Mouse (Mus musculus): ENCODE results near the gene Slc13a3. TPM values are rescaled to one million over a fixed set of nuclear protein-coding genes. Genes with fewer than 3 reads are reported as not detected.

Gene Slc13a3
- polyA plus RNA-seq, 1 experiment from 2014 or later, result 5.9 TPM

DNA sequence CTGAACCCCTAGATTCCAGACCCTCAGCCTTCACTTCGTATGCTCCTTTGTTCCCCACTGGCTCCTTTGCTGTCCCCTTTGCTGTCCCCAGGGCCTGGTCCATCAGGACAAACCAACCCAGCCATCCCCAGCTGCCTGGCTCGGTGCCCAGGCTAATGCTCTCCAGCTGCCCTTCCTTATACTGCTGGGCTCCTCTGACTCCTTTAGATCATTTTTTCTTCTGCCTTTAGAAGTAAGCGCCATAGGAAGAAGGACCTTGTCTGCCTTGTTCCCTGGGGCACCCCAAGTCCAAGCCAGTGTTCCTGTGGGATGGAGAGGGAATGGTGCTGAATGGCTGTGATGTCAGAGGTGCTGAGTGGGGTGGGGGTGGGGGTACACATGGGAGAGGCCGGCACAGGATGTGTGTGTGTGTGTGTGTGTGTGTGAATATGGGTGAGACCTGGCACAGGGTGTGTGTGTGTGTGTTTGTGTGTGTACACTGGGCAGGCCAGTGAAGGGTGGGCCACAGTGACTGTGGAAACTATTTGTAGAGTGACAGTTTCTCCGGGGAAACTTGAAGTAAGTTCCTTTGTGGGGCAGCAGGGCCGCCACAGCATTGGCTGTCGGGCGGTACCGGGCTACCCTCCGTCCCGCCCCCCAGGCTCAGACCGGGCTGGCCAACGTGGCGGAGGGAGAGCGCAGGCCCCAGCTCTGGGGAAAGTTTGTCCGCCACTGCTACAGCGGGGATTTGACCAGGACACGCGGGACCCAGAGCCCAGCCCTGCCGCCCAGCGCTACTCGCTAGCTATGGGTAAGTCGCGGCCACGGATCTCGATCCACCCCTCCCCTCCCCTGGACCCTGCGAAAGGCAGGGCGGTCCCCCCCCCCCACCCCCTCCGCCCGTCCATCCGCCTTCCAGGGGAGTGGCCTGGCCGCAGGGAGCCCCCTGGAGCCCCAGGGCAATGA lies 30.5 kb upstream of the Slc13a3 start, which contains the start of gene Slc2a10:
TSS of gene Slc2a10 (plus strand) at position 529 of the 945 bp plus-strand sequence.
- 3% methylated on average over 29 of the region's 32 CpGs for WGBS
- no peaks in the 10 kb centered on the region for H3K36me3 ChIP-seq (replicated peaks; ENCODE audit: control insufficient read depth, insufficient read depth)
- 0 out of 2 replicates have a peak within 1 kb of the TSS, but pooled peaks have one; percentile 48 for H3K27ac ChIP-seq
- no peaks in the 10 kb centered on the region for H3K27me3 ChIP-seq (ENCODE audit: control insufficient read depth, insufficient read depth, low read length)
- ATAC-seq (ENCODE audit: low FRiP score), result peak; percentile 62; the same call in 1 of the 2 replicates
- H3K9me3 ChIP-seq (ENCODE audit: control insufficient read depth, low read length), result no peaks in the 10 kb centered on the region
- peak within 1 kb of the TSS; percentile 40; the same call in 1 of the 2 replicates for H3K9ac ChIP-seq
- H3K4me1 ChIP-seq (replicated peaks; ENCODE audit: control insufficient read depth, insufficient read depth, low read length), result peaks cover 10% of the 10 kb centered on the region; the same call in 1 of the 2 replicates
- peak within 1 kb of the TSS; percentile 49 for H3K4me2 ChIP-seq (replicated peaks)
- peak; percentile 51 for DNase-seq (ENCODE audit: low spot score)
- peak within 1 kb of the TSS; percentile 22 for H3K4me3 ChIP-seq (replicated peaks; ENCODE audit: low read length)

GRCm38 (mm10) chr2:165498816-165499215 lies 25.8 kb upstream of the Slc13a3 start:
- Histone ChIP-seq H3K9me3 (ENCODE audit: control insufficient read depth, low read length) (no peaks in the 10 kb centered on the region), H3K27ac (no peak overlapping the region), H3K36me3 (replicated peaks; ENCODE audit: control insufficient read depth, insufficient read depth) (no peaks in the 10 kb centered on the region), H3K4me1 (replicated peaks; ENCODE audit: control insufficient read depth, insufficient read depth, low read length) (peaks cover 6% of the 10 kb centered on the region), H3K9ac (no peak overlapping the region), H3K4me3 (replicated peaks; ENCODE audit: low read length) (no peak overlapping the region), H3K27me3 (ENCODE audit: control insufficient read depth, insufficient read depth, low read length) (no peaks in the 10 kb centered on the region), H3K4me2 (replicated peaks) (no peak overlapping the region)
- 86% methylated on average over 6 of the region's 6 CpGs for WGBS
- no peak for ATAC-seq (ENCODE audit: low FRiP score)
- no peak for DNase-seq (ENCODE audit: low spot score)

GRCm38 (mm10) chr2:165497706-165498275 lies 24.8 kb upstream of the Slc13a3 start:
- H3K27me3 ChIP-seq (ENCODE audit: control insufficient read depth, insufficient read depth, low read length), result no peaks in the 10 kb centered on the region
- DNase-seq (ENCODE audit: low spot score), result no peak
- no peak overlapping the region for H3K4me3 ChIP-seq (replicated peaks; ENCODE audit: low read length)
- ATAC-seq (ENCODE audit: low FRiP score), result no peak
- H3K9ac ChIP-seq, result no peak overlapping the region
- peaks cover 5% of the 10 kb centered on the region for H3K4me1 ChIP-seq (replicated peaks; ENCODE audit: control insufficient read depth, insufficient read depth, low read length)
- no peak overlapping the region for H3K4me2 ChIP-seq (replicated peaks)
- 82% methylated on average over 2 of the region's 2 CpGs for WGBS
- H3K27ac ChIP-seq, result no peak overlapping the region
- no peaks in the 10 kb centered on the region for H3K36me3 ChIP-seq (replicated peaks; ENCODE audit: control insufficient read depth, insufficient read depth)
- no peaks in the 10 kb centered on the region for H3K9me3 ChIP-seq (ENCODE audit: control insufficient read depth, low read length)

DNA sequence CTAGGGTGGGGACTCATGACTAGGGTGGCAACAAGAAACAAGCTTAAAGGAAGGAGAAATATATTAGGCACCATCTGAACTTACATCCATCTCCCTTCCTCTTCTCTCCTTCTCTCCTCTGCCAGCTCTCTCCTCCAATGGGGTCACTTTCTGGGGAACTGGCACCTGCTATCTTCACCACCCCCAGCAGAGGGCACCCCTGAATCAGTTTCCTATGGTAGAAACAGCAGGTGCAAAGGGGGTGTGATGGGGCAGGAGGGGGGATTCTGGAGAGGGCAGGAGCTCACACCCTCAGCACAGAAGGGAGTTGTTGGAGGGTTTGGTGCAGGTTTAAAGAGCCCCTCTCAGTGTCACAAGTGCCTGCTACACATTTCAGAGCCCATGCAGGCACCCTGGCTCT lies 23.2 kb upstream of the Slc13a3 start:
- Histone ChIP-seq H3K9me3 (ENCODE audit: control insufficient read depth, low read length) (no peaks in the 10 kb centered on the region), H3K4me2 (replicated peaks) (no peak overlapping the region), H3K4me3 (replicated peaks; ENCODE audit: low read length) (no peak overlapping the region), H3K27ac (no peak overlapping the region), H3K9ac (no peak overlapping the region), H3K4me1 (replicated peaks; ENCODE audit: control insufficient read depth, insufficient read depth, low read length) (peaks cover 12% of the 10 kb centered on the region), H3K27me3 (ENCODE audit: control insufficient read depth, insufficient read depth, low read length) (no peaks in the 10 kb centered on the region), H3K36me3 (replicated peaks; ENCODE audit: control insufficient read depth, insufficient read depth) (no peaks in the 10 kb centered on the region)
- DNase-seq (ENCODE audit: low spot score), result no peak
- ATAC-seq (ENCODE audit: low FRiP score), result no peak

- Histone ChIP-seq H3K4me1 (replicated peaks; ENCODE audit: control insufficient read depth, insufficient read depth, low read length) (peaks cover 12% of the 10 kb centered on the region), H3K4me3 (replicated peaks; ENCODE audit: low read length) (no peak overlapping the region), H3K4me2 (replicated peaks) (peak overlapping the region; percentile 71; the same call in 1 of the 2 replicates), H3K9me3 (ENCODE audit: control insufficient read depth, low read length) (no peaks in the 10 kb centered on the region), H3K27me3 (ENCODE audit: control insufficient read depth, insufficient read depth, low read length) (no peaks in the 10 kb centered on the region), H3K9ac (no peak overlapping the region), H3K36me3 (replicated peaks; ENCODE audit: control insufficient read depth, insufficient read depth) (peaks cover 14% of the 10 kb centered on the region), H3K27ac (peak overlapping the region; percentile 59)
- DNase-seq (ENCODE audit: low spot score), result no peak
- 35% methylated on average over 2 of the region's 2 CpGs for WGBS
- no peak for ATAC-seq (ENCODE audit: low FRiP score)
Measured at GRCm38 (mm10) chr2:165494495-165494894, 21.5 kb upstream of the Slc13a3 start.

DNA sequence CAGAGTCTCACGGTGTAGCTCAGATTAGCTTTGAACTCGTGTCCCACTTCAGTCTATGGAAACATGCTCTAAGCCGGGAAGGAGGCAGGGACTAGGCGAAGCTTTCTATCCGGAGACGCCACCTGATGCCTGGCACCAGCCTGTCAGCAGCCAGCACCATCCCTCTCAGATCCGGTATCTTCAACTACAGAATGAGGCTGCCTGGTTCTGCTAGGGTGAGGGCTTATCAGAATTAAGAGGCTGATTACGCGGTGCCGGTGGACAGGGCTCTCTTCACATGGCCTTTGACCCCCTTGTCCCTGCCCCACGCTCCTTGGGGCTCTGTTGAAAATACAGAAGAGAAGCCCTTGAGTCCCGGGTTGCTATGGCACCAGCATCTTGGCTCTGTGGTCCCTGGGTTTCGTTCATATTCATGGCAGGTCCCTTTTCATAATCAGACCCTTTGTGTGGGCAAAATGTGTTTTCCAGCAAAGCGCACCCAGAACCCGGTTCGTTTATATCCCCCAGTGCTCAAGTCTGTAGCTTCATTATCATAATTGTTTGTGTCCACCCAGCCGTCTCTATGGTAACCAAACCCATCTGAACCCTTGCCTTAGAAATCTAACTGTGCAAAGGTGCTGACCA lies 20.7 kb upstream of the Slc13a3 start:
- Histone ChIP-seq H3K27ac (peak overlapping the region; percentile 82), H3K4me3 (replicated peaks; ENCODE audit: low read length) (peak overlapping the region; percentile 81), H3K4me2 (replicated peaks) (peak overlapping the region; percentile 71), H3K36me3 (replicated peaks; ENCODE audit: control insufficient read depth, insufficient read depth) (peaks cover 22% of the 10 kb centered on the region), H3K9me3 (ENCODE audit: control insufficient read depth, low read length) (no peaks in the 10 kb centered on the region), H3K27me3 (ENCODE audit: control insufficient read depth, insufficient read depth, low read length) (no peaks in the 10 kb centered on the region), H3K9ac (peak overlapping the region; percentile 89), H3K4me1 (replicated peaks; ENCODE audit: control insufficient read depth, insufficient read depth, low read length) (peaks cover 12% of the 10 kb centered on the region)
- DNase-seq (ENCODE audit: low spot score), result peak; percentile 44
- WGBS, result 6% methylated on average over 17 of the region's 17 CpGs
- ATAC-seq (ENCODE audit: low FRiP score), result peak; percentile 44

GRCm38 (mm10) chr2:165492648-165493553 lies 19.9 kb upstream of the Slc13a3 start, which contains the start of gene Trp53rka:
Gene Trp53rka, minus strand, starts transcription at chr2:165493324.
- Histone ChIP-seq H3K36me3 (replicated peaks; ENCODE audit: control insufficient read depth, insufficient read depth) (peaks cover 26% of the 10 kb centered on the region), H3K27me3 (ENCODE audit: control insufficient read depth, insufficient read depth, low read length) (no peaks in the 10 kb centered on the region), H3K4me1 (replicated peaks; ENCODE audit: control insufficient read depth, insufficient read depth, low read length) (peaks cover 12% of the 10 kb centered on the region), H3K4me3 (replicated peaks; ENCODE audit: low read length) (peak within 1 kb of the TSS; percentile 81), H3K4me2 (replicated peaks) (peak within 1 kb of the TSS; percentile 71), H3K9me3 (ENCODE audit: control insufficient read depth, low read length) (no peaks in the 10 kb centered on the region), H3K27ac (peak within 1 kb of the TSS; percentile 82), H3K9ac (peak within 1 kb of the TSS; percentile 89)
- ATAC-seq (ENCODE audit: low FRiP score), result peak; percentile 87
- peak; percentile 83 for DNase-seq (ENCODE audit: low spot score)
- under 1% methylated on average over 84 of the region's 84 CpGs for WGBS

DNA sequence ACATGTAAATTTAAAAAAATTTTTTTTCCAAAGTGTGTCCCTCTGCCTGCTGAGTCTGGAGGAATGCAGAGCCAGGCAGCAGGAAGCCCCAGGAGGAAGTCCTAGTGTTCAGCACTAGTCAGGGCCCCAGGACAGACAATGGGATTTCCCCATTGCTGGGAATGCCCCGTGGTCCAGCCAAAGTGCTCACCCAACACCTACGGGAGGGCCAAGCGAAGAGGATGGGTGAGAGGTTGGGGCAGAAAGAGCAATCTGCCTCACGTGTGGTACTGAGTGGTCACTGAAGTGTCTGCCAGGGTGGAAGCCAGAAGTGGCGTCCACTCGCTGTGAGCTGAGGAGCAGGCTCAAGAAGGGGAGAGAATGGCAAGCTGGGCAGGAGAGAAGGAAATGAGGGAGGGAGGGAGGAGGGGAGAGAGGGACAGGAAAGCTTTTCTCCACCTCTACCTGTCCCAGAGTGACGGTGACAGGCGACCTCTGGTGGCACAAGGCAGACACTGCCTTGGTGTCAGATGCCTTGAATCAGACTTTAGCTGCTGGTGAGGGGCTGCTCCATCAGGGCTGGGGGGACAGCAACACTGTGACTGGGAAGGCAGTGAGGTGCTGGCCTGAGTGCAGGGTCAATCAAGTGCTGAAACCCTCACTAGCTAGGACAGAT lies 14.0 kb upstream of the Slc13a3 start:
- no peak overlapping the region for H3K27ac ChIP-seq
- ATAC-seq (ENCODE audit: low FRiP score) (peak; percentile 51; the same call in 1 of the 2 replicates), DNase-seq (ENCODE audit: low spot score) (peak; percentile 66)
- H3K4me2 ChIP-seq (replicated peaks), result no peak overlapping the region
- peaks cover 26% of the 10 kb centered on the region for H3K36me3 ChIP-seq (replicated peaks; ENCODE audit: control insufficient read depth, insufficient read depth)
- no peak overlapping the region for H3K9ac ChIP-seq
- H3K4me3 ChIP-seq (replicated peaks; ENCODE audit: low read length), result no peak overlapping the region
- no peaks in the 10 kb centered on the region for H3K9me3 ChIP-seq (ENCODE audit: control insufficient read depth, low read length)
- peaks cover 1% of the 10 kb centered on the region for H3K4me1 ChIP-seq (replicated peaks; ENCODE audit: control insufficient read depth, insufficient read depth, low read length)
- H3K27me3 ChIP-seq (ENCODE audit: control insufficient read depth, insufficient read depth, low read length), result no peaks in the 10 kb centered on the region
- WGBS, result 23% methylated on average over 8 of the region's 8 CpGs
